Mouse (Mus musculus): Measurements from ENCODE around the gene Tbx20. TPM values are rescaled to one million over a fixed set of nuclear protein-coding genes. Genes with fewer than 3 reads are reported as not detected.

The Tbx20 gene
- polyA plus RNA-seq, 1 experiment from 2014 or later = 0.69 TPM

- H3K4me3 ChIP-seq (ENCODE audit: low read depth, low read length) = peak overlapping the region; percentile 28; the same call in 1 of the 2 replicates
Measured at GRCm38 (mm10) chr9:24780929-24781441, 6.9 kb upstream of the Tbx20 start.

GRCm38 (mm10) chr9:24780391-24780928, 6.4 kb upstream of the Tbx20 start:
- ATAC-seq = no peak
- peaks cover 60% of the 10 kb centered on the region for H3K27me3 ChIP-seq (replicated peaks; ENCODE audit: insufficient read depth, low read length)
- H3K9ac ChIP-seq (replicated peaks; ENCODE audit: low read depth) = no peak overlapping the region
- peak overlapping the region; percentile 28; the same call in 1 of the 2 replicates for H3K4me3 ChIP-seq (ENCODE audit: low read depth, low read length)
- WGBS = 2% methylated on average over 16 of the region's 22 CpGs
- H3K9me3 ChIP-seq (ENCODE audit: low read length) = no peaks in the 10 kb centered on the region
- H3K36me3 ChIP-seq (ENCODE audit: insufficient read depth, low read length) = no peaks in the 10 kb centered on the region
- TF ChIP-seq CTCF (IDR thresholded peaks at IDR 0.05) (no peak), EP300 (IDR thresholded peaks at IDR 0.05) (no peak)
- peak overlapping the region; percentile 42 for H3K4me2 ChIP-seq (replicated peaks; ENCODE audit: low read depth, low read length)
- H3K27ac ChIP-seq (ENCODE audit: low read length) = no peak overlapping the region
- DNase-seq (ENCODE audit: low spot score) = no peak
- H3K4me1 ChIP-seq (ENCODE audit: insufficient read depth, low read depth, low read length) = no peaks in the 10 kb centered on the region

More at GRCm38 (mm10) chr9:24780929-24781441, 6.9 kb upstream of the Tbx20 start:
- peaks cover 55% of the 10 kb centered on the region for H3K27me3 ChIP-seq (replicated peaks; ENCODE audit: insufficient read depth, low read length)
- TF ChIP-seq EP300 (IDR thresholded peaks at IDR 0.05) = no peak
- WGBS = 5% methylated on average over 30 of the region's 32 CpGs
- no peaks in the 10 kb centered on the region for H3K4me1 ChIP-seq (ENCODE audit: insufficient read depth, low read depth, low read length)
- no peaks in the 10 kb centered on the region for H3K36me3 ChIP-seq (ENCODE audit: insufficient read depth, low read length)
- no peak for DNase-seq (ENCODE audit: low spot score)
- ATAC-seq = peak; percentile 50
- H3K27ac ChIP-seq (ENCODE audit: low read length) = no peak overlapping the region
- no peaks in the 10 kb centered on the region for H3K9me3 ChIP-seq (ENCODE audit: low read length)
- H3K4me2 ChIP-seq (replicated peaks; ENCODE audit: low read depth, low read length) = peak overlapping the region; percentile 42
- H3K9ac ChIP-seq (replicated peaks; ENCODE audit: low read depth) = no peak overlapping the region

- no peaks in the 10 kb centered on the region for H3K4me1 ChIP-seq (ENCODE audit: insufficient read depth, low read depth, low read length)
- no peak overlapping the region for H3K4me3 ChIP-seq (ENCODE audit: low read depth, low read length)
- H3K4me2 ChIP-seq (replicated peaks; ENCODE audit: low read depth, low read length) = no peak overlapping the region
- 13% methylated on average over 3 of the region's 3 CpGs for WGBS
- H3K27ac ChIP-seq (ENCODE audit: low read length) = no peak overlapping the region
- no peak for TF ChIP-seq EP300 (IDR thresholded peaks at IDR 0.05)
- TF ChIP-seq CTCF (IDR thresholded peaks at IDR 0.05) = no peak
- no peaks in the 10 kb centered on the region for H3K9me3 ChIP-seq (ENCODE audit: low read length)
- DNase-seq (ENCODE audit: low spot score) (no peak), ATAC-seq (no peak)
- H3K36me3 ChIP-seq (ENCODE audit: insufficient read depth, low read length) = no peaks in the 10 kb centered on the region
- no peak overlapping the region for H3K9ac ChIP-seq (replicated peaks; ENCODE audit: low read depth)
- H3K27me3 ChIP-seq (replicated peaks; ENCODE audit: insufficient read depth, low read length) = peaks cover 64% of the 10 kb centered on the region
Measured at GRCm38 (mm10) chr9:24779975-24780374, 5.9 kb upstream of the Tbx20 start.

GRCm38 (mm10) chr9:24778571-24778970, 4.5 kb upstream of the Tbx20 start:
- no peak overlapping the region for H3K27ac ChIP-seq (ENCODE audit: low read length)
- no peaks in the 10 kb centered on the region for H3K9me3 ChIP-seq (ENCODE audit: low read length)
- peaks cover 8% of the 10 kb centered on the region for H3K4me1 ChIP-seq (ENCODE audit: insufficient read depth, low read depth, low read length)
- no peak overlapping the region for H3K9ac ChIP-seq (replicated peaks; ENCODE audit: low read depth)
- H3K27me3 ChIP-seq (replicated peaks; ENCODE audit: insufficient read depth, low read length) = peaks cover 78% of the 10 kb centered on the region
- no peak for ATAC-seq
- no peak overlapping the region for H3K4me2 ChIP-seq (replicated peaks; ENCODE audit: low read depth, low read length)
- WGBS = 11% methylated on average over 14 of the region's 14 CpGs
- DNase-seq (ENCODE audit: low spot score) = no peak
- H3K36me3 ChIP-seq (ENCODE audit: insufficient read depth, low read length) = no peaks in the 10 kb centered on the region
- TF ChIP-seq EP300 (IDR thresholded peaks at IDR 0.05) (no peak), CTCF (IDR thresholded peaks at IDR 0.05) (no peak)
- H3K4me3 ChIP-seq (ENCODE audit: low read depth, low read length) = no peak overlapping the region

- Histone ChIP-seq H3K27ac (ENCODE audit: low read length) (no peak overlapping the region), H3K4me2 (replicated peaks; ENCODE audit: low read depth, low read length) (no peak overlapping the region), H3K4me1 (ENCODE audit: insufficient read depth, low read depth, low read length) (peaks cover 9% of the 10 kb centered on the region), H3K27me3 (replicated peaks; ENCODE audit: insufficient read depth, low read length) (peaks cover 83% of the 10 kb centered on the region), H3K9ac (replicated peaks; ENCODE audit: low read depth) (no peak overlapping the region), H3K36me3 (ENCODE audit: insufficient read depth, low read length) (no peaks in the 10 kb centered on the region), H3K9me3 (ENCODE audit: low read length) (no peaks in the 10 kb centered on the region), H3K4me3 (ENCODE audit: low read depth, low read length) (no peak overlapping the region)
- under 1% methylated on average over 14 of the region's 14 CpGs for WGBS
- TF ChIP-seq EP300 (IDR thresholded peaks at IDR 0.05) (no peak), CTCF (IDR thresholded peaks at IDR 0.05) (no peak)
- DNase-seq (ENCODE audit: low spot score) = no peak
- no peak for ATAC-seq
Measured at GRCm38 (mm10) chr9:24777961-24778360, 3.9 kb upstream of the Tbx20 start.

GRCm38 (mm10) chr9:24777176-24777895, 3.2 kb upstream of the Tbx20 start:
- ATAC-seq (no peak), DNase-seq (ENCODE audit: low spot score) (no peak)
- Histone ChIP-seq H3K4me3 (ENCODE audit: low read depth, low read length) (no peak overlapping the region), H3K9ac (replicated peaks; ENCODE audit: low read depth) (no peak overlapping the region), H3K27ac (ENCODE audit: low read length) (no peak overlapping the region), H3K4me1 (ENCODE audit: insufficient read depth, low read depth, low read length) (peaks cover 9% of the 10 kb centered on the region), H3K36me3 (ENCODE audit: insufficient read depth, low read length) (no peaks in the 10 kb centered on the region), H3K9me3 (ENCODE audit: low read length) (no peaks in the 10 kb centered on the region), H3K4me2 (replicated peaks; ENCODE audit: low read depth, low read length) (no peak overlapping the region), H3K27me3 (replicated peaks; ENCODE audit: insufficient read depth, low read length) (peaks cover 89% of the 10 kb centered on the region)
- WGBS = 1% methylated on average over 37 of the region's 37 CpGs
- TF ChIP-seq CTCF (IDR thresholded peaks at IDR 0.05) = no peak
- no peak for TF ChIP-seq EP300 (IDR thresholded peaks at IDR 0.05)

Data from lung, postnatal 0 days (tissue).